Mouse (Mus musculus): ENCODE results near the gene R3hdm1.
A peak's percentile ranks its signal among the peaks of the same experiment; 100 is the strongest.

The R3hdm1 gene

DNA sequence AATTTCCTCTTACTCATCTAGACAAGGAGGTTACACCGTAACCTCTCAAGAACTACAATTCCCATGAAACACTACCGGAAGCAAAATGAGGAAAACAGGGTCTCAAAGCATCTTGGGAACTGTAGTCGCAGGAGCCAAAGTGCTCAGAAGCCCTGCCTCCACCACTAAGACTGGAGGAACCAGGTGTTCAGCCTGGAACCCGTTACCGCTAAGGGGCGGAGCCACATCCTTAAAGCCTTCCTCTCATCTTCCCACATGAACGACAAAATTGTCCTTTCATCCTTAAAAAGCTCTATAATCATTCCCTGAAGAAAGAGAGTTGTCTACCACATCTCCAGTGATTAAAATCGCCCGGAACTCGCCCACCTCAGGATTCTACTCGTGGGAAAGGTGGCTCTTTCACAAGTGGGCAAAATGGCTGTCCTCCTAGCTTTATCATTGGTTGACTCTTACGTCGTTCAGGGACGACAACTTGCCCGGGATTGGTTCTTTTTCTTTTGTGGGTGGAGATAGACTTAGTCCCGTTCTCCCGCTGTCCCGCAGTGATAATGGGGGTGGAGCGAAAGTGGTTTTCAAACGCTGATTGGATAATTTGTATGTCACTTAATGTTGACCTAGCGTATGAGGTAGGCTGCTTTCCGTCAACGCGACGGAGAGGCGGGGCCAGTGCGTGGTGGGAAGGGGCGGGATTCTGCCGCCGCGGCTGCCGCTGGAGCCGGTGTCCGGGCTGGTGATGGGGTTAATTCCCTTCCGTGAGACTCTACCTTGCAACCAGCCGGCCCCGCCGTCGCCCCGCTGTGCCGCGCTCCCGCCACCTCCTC, at the start of gene R3hdm1, which contains the start of gene Zranb3:
Gene R3hdm1, plus strand, starts transcription at position 661 of the 821 bp plus-strand sequence.
Gene Zranb3, minus strand, starts transcription at position 407 of the 821 bp plus-strand sequence.
- DNase-seq (ENCODE audit: low read depth in 2 of 2, low spot score in 2 of 2): peak; percentile 94 to 96

DNA sequence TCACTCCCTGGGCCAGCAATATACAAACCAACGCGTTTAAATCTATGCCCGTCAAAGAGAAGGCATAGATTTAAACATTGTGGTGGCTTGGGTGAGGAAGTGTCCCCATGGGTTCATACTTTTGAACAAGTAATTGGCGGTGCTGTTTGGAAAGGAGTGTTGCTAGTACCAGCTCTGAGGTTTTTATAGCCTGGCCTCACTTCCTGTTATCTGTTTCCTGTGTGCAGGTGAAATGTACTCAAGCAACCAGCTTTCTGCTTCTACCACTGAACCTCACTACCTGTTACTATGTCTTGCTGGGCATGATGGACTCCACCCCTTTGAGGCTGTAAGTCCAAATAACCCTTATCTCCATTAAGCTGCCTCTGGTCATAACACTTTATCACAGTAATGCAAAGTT, 45.8 kb upstream of the R3hdm1 start:
- DNase-seq (ENCODE audit: low read depth in 2 of 2, low spot score in 2 of 2): peak in 1 of 2 experiments; percentile 3

DNA sequence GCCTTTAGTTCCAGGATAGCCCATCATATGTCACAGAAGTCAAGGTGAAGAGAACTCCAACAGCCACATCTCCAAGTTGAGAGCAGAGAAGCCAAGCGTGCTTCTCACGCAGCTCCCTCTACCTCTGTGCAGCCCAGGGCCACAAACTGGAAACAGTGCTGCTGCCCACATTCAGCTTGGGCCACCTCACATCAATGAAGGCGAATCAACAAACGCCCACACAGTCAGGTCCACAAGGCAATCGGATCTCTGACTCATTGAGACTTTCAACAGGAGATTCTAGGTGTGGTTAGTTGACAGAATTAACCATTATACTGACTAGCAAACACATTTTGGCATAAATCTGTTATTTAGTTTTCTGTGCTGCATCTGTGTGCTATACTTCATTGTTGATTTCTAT, 44.5 kb upstream of the R3hdm1 start:
- no peak for DNase-seq (ENCODE audit: low read depth in 2 of 2, low spot score in 2 of 2)

DNA sequence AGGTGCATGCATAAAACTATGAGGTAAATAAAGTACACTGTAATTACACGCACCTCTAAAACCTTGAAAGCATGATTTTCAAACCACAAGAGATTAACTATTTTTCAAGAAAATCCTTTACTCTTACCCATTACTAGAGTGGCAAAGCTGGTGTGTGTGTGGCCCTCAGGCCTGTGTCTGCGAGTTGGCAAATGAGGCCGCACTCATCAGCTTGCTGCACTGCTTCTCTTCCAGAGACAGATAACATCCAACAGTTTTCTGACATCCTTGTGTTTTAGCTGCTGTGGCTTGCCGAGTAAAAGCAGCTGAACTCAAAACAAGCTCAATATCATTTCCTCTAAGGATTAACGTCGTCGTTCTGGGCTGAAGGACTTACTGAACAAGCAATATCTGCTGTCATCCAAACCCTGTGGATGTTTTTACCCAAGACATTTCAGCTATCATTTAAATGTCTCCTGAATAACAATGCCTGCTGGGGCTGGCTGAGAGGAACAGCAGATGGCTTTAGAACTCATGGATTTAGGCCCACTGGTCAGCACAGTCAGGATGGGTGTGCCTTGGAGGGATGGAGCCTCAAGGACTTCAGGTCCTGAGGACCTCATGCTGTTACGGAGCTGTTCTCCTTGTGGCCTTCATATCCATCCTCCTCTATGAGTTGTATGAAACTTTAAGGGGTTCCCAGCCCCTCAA, 42.3 kb upstream of the R3hdm1 start:
- no peak for DNase-seq (ENCODE audit: low read depth in 2 of 2, low spot score in 2 of 2)

DNA sequence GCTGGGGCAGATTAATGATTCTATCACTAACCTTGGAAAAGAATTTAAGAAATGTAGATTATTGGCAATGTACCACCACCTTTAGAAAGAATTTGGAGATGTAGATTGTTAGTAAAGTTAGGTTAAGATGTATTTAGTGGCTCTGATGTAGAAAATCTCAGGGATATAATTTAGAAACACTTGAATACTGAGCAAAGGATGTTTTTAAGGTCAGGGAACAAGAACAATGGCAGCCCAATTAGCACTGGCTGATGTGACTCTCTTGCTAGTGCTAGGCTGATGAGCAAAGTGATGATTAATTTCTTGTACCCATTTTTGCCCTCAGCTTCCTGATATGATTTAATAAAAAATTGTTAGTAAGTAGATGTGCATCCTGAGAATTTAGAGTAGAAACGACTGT, 41.7 kb upstream of the R3hdm1 start:
- DNase-seq (ENCODE audit: low read depth in 2 of 2, low spot score in 2 of 2): no peak

DNA sequence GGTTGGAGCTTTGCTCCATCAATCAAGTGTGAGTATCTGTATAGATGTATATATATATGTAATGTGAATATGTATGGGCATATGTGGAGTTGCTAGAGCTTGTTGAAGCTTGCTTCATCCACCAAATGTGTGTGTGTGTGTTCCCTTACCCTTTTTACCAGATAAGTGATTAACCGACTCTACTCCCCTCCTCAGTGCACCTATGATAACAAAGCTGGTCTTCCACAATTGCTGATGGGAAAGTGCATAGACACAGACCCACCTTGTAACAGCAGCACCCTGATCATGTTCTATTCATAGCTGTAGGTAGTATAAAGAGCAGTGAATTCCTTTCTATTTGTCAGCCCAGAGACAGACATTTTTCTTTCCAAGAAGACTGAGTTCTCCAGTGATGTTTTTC, 40.9 kb upstream of the R3hdm1 start:
- DNase-seq (ENCODE audit: low read depth in 2 of 2, low spot score in 2 of 2): no peak

DNA sequence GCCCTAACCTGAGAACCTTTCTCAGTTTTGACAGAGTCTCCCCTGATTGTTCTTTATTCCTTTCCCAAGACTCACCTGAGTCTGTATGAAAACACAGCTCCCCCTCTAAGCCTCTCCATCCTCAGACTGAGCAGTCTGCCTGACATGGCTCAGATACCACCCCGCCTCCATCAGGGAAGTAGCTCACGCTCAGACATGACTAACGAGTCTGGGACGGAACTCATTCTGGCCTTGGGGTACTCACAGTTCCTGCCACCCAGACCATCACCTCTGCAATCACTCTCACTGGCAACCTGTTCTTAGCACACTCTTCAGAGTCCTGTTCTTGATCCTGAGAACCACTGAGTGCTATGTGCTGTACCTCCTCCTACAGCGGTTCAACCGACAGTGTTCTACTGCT, 38.4 kb upstream of the R3hdm1 start:
- DNase-seq (ENCODE audit: low read depth in 2 of 2, low spot score in 2 of 2): no peak

DNA sequence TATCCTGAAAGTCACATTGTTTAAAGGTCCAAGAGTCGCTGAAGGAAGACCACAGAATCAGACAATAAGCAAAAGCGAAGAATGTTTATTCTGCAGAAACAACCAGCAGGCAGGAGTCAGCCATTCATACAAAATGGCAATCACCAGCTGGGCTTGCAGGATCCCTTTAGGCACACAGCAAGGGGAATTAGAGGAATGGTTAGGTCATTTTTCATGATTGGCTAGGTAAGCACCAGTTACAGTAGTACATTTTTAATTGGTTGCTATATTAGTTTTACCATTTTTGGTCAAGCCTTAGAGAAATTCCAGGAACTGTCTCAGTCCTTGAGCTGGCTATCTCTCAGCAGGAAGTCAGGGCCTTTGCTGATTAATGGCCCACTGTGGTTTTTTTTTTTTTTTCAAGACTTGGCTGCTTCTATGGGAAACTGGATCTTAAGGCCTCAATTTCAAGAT, 34.1 kb upstream of the R3hdm1 start:
- no peak for DNase-seq (ENCODE audit: low read depth in 2 of 2, low spot score in 2 of 2)

DNA sequence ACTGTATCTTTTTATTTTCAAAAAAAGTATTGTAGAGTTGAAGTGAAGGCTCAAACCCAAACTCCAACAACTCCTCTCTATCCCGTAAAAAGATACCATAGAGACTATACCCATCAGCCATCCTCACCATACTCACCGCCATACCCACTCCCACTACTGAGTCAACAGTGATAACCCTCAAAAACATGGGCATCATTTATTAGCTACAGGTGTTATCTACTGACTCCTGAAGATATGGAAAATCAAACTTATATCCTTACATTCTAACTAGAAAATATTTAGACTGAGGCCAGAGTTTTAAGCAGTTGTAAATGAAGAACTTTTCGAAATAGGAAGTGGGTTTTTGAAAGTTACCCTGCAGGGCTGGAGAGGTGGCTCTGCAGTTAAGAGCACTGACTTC, 33.1 kb upstream of the R3hdm1 start:
- DNase-seq (ENCODE audit: low read depth in 2 of 2, low spot score in 2 of 2): no peak

DNA sequence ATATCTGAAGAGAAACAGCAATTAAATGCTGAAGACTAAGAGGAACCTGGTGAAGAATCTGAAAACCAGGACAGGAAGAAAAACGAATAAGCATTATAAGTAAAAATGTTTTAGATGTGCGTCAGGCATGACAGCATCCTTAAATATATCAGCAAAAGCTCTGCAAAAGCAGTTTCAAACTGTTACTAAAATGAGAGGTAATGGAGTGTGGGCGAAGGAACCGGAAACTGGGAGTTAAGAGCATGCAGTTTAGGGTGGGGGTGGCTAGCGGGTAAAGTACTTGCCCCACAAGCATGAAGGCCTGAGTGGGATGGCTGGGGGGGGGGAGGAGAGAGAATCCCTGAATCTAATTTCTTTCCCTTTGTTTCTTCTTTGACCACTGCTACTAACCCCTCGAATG, 30.1 kb upstream of the R3hdm1 start:
- no peak for DNase-seq (ENCODE audit: low read depth in 2 of 2, low spot score in 2 of 2)

DNA sequence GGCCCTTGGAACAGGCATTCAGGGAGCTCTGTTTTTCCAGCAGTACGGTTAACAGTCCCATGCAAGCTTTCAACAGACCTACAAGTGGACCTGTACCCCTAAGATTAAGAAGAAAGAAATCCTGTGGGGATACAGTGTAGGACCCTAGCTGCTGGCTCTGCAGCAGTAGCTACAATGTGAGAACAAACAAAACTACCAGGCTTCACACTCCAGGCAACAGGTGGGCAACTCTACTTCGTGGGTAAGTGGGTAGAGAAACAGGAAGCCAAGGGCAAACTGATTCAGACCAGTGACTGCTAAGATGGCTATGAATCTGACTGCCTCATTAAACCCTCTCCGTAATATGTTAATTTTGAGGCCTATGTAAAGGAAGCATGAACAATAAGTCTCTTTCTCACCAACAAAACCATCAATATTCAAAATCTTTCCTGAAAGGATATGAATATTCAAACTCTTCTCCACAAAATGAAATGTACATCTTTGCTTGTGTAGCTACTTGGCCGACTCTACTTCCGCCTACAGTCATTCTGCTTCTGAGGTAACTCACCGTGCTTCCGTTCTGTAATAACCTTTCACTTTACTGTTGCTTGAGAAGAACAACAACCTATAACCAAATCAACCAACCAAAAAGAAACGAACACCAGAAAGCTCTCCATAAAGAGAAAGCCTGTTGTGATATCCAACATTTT, 26.2 kb upstream of the R3hdm1 start:
- DNase-seq (ENCODE audit: low read depth in 2 of 2, low spot score in 2 of 2): no peak

DNA sequence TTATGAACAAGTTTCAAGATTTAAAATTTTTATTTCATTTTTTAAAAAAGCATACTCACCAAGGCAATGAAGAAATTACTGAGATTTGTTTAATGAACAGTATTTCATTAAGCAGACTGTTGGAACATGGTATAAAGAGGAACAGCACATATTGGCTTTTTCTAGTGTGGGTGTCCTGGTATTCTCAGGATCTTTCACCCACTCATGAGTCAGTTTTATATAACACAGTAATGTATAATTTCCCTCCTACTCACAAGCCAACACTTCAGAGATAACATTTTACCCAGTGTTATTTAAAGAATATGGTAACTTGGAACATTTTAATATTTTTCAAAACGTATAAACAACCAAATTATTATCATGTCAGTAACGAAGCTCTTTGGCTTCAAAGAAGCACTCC, 25.3 kb upstream of the R3hdm1 start:
- no peak for DNase-seq (ENCODE audit: low read depth in 2 of 2, low spot score in 2 of 2)

DNA sequence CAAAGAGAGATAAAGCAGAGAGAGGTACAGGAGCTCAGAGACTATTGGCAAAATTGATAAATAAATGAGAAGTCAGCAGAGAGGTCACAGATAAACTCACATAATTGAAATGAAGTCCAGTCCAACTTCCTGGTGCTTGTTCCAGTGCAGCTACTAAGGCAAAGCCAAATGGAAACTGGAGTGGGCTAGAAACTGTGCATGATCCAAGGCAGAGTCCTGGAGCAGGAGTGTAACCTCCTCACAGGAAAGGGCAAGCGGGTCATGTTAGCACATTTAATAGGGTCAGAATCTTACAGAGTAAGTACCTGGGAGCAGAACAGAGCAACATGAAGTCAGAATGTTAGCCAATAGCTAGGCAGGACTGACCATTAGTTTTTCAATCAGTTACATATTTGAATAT, 24.5 kb upstream of the R3hdm1 start:
- no peak for DNase-seq (ENCODE audit: low read depth in 2 of 2, low spot score in 2 of 2)

DNA sequence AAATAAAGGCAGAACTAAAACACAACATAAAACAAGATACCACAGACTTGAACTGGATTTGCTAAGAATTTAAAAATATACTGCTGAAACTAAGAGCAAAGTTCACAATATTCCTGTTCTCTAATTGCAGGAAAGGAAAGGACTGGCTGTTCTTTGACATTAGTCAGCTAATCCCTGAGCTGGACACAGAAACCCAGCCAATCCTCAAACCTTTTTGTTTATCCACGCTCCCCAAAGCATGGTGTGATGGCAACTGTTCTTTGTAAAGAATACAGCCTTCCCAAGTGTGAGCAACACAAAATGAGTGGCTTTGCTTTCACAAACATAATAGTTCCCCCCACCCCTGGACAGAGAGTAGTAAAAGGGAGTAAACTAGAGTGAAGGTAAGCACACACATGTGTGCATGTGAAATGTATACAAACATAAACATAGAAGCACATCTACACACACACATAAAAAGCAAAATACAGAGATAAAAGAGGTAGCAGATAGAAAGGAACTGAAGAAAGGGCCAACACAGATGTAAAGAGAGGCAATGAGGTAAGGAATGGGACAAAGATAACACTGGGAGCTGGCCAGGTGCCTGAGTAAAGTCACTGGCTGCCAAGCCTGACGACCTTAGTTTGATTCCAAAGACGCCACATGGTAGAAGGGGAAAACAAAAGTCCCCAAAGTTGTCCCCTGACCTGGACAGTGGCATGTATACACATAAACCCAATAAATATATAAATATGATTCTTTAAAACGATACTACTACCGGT, 22.0 kb upstream of the R3hdm1 start:
- DNase-seq (ENCODE audit: low read depth in 2 of 2, low spot score in 2 of 2): no peak

DNA sequence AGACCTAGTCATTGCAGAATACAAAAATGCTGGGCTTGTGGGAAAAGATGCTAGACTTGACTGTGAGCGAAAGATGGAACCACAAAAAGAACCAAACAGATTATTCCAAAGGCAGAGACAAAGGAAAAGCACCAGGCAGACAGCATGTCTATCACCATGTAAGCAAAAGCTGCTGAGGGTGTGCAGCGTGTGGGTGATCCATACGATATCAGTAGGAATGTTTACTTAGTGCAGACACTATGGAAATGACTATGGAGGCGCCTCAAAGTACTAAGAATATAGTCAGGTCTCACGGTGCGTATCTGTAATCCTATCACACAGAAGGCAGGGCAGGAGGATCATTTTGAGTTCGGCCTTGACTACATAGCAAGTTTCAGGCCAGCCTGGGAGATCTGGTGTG, 21.2 kb upstream of the R3hdm1 start:
- no peak for DNase-seq (ENCODE audit: low read depth in 2 of 2, low spot score in 2 of 2)

DNA sequence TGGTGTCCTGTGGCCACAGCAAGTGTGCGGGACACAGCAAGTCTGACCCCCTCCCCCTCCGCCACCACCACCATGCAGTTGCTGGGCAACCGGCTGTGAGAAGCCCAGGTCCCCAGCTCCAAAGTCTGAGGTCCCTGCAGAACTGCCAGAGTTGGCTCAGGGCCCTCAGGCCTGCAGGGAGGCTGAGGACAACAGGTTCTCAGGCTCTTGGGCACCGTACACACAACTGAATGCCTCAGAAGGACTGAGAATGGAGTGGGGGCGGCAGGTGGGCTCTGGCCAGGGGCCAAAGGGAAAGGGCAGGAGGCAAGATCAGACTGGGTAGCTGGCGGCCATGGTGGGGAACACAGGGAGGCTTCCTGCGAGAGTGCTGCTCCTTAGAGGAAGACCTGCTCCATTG, 20.3 kb upstream of the R3hdm1 start:
- DNase-seq (ENCODE audit: low read depth in 2 of 2, low spot score in 2 of 2): no peak

DNA sequence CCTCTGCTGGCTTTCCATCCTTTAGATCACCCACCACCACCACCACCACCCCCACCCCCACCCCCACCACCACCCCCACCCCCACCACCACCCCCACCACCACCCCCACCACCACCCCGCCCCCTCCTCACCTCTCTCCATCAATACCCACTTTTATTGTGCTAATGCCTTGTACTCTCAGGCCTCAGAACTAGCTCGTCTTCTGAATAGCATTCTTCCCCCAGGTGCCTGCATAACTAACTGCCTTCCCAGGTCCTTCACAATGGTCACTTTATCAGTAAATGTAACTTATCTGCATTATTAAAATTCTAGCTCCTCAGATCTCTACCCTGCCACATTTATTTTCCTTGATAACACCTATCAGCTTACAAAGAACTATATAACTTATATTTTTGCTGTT, 8.4 kb upstream of the R3hdm1 start:
- no peak for DNase-seq (ENCODE audit: low read depth in 2 of 2, low spot score in 2 of 2)

DNA sequence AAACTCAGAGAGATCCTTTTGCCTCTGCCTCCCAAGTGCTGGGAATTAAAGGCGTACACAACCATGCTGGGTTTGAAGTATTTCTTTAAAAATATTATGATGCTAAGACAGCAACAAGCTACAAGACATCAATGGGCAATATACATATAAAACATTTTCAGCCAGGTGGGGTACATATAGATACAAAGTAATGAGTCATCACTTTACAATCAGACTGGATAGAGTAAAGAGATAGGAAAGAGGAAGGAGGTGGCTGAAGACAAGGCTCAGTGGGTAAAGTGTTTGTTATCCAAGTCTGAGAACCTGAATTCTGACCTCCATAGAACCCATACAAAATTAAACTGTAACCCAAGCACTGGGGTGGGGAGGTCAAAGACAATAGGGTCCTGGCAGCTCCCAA, 4.8 kb upstream of the R3hdm1 start:
- DNase-seq (ENCODE audit: low read depth in 2 of 2, low spot score in 2 of 2): no peak

DNA sequence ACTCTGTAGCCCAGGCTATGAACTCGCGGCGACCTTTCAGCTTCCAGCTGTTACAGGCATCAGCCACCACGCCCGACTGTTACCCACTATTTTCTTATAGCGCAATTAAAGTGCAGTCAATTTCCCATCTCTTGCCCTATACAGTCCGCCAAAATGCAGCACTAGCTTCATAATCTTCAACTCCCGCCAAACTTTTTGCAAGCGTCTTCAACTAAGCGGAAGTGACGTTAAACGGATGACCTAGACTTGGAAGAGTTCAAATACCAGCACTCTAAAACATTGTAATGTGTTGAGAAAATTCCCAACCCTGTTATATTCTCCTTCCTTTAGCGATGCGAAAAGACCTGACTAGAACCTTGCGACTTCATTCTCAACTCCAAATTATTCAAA, 855 bp upstream of the R3hdm1 start:
- DNase-seq (ENCODE audit: low read depth in 2 of 2, low spot score in 2 of 2): no peak

DNA sequence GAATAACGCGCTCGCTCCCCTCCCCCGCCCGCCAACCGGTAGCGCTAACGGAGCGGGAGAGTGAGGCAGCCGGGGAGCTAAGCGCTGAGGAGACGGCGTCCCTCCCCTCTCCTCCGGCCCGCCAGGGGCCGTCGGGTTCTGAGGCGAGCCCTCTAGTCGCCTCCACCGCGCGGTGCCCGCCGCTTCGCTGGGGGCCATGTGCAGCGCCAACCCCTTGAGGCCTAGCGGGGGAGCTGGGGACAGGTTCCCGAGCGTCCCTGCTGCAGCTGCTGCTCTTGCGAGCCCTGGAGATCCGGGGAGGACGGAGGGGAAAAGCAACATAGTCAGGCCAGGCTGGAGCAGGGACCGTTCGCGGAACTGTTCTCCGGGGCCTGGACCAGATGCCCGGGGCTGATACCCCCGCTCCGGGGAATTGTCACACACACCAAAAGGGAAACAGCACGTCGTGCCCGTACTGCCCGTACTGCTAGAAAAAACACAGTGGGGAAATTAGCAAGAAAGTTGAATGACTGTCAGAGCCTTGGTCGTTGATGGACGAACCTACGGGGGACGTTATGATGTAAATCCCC, 503 bp downstream of the R3hdm1 start:
- DNase-seq (ENCODE audit: low read depth in 2 of 2, low spot score in 2 of 2): peak in 1 of 2 experiments; percentile 59
